Mouse (Mus musculus): Measurements from ENCODE around the gene Bloc1s1.

Bloc1s1 gene

GRCm38 (mm10) chr10:128929638-128930378, 6.0 kb upstream of the Bloc1s1 start:
- DNase-seq = no peak

GRCm38 (mm10) chr10:128928356-128928755, 4.5 kb upstream of the Bloc1s1 start:
- DNase-seq = peak in 1 of 2 experiments; percentile 33

GRCm38 (mm10) chr10:128923013-128923691, 683 bp downstream of the Bloc1s1 start:
- peak; percentile 90 to 94 for DNase-seq

- no peak for DNase-seq
Observed at GRCm38 (mm10) chr10:128922822-128923012, 1.1 kb downstream of the Bloc1s1 start, which contains the start of gene Rdh5. TSS of gene Rdh5 (minus strand) at chr10:128922888.

- no peak for DNase-seq
Observed at GRCm38 (mm10) chr10:128921883-128922821, 1.7 kb downstream of the Bloc1s1 start.

- no peak for DNase-seq
Observed at GRCm38 (mm10) chr10:128921251-128921650, 2.6 kb downstream of the Bloc1s1 start.

- DNase-seq = no peak
Observed at GRCm38 (mm10) chr10:128920736-128921161, 3.1 kb downstream of the Bloc1s1 start.

- DNase-seq = no peak
Observed at GRCm38 (mm10) chr10:128919966-128920365, 3.9 kb downstream of the Bloc1s1 start.

GRCm38 (mm10) chr10:128919203-128919631, 4.6 kb downstream of the Bloc1s1 start:
- peak; percentile 47 to 56 for DNase-seq

GRCm38 (mm10) chr10:128918246-128918645, 5.6 kb downstream of the Bloc1s1 start:
- peak; percentile 97 to 99 for DNase-seq

- DNase-seq = no peak
Observed at GRCm38 (mm10) chr10:128917400-128917799, 6.4 kb downstream of the Bloc1s1 start.

GRCm38 (mm10) chr10:128916665-128917064, 7.2 kb downstream of the Bloc1s1 start:
- no peak for DNase-seq

- no peak for DNase-seq
Observed at GRCm38 (mm10) chr10:128915550-128915949, 8.3 kb downstream of the Bloc1s1 start.

- DNase-seq = peak in 1 of 2 experiments; percentile 27
Observed at GRCm38 (mm10) chr10:128913696-128914095, 10.1 kb downstream of the Bloc1s1 start.

- peak; percentile 94 to 99 for DNase-seq
Observed at GRCm38 (mm10) chr10:128913219-128913618, 10.6 kb downstream of the Bloc1s1 start.

- DNase-seq = no peak
Observed at GRCm38 (mm10) chr10:128912791-128913190, 11.0 kb downstream of the Bloc1s1 start.

- DNase-seq = no peak
Observed at GRCm38 (mm10) chr10:128912268-128912667, 11.6 kb downstream of the Bloc1s1 start.

GRCm38 (mm10) chr10:128911430-128911829, 12.4 kb downstream of the Bloc1s1 start:
- DNase-seq = no peak

- peak in 1 of 2 experiments; percentile 47 for DNase-seq
Observed at GRCm38 (mm10) chr10:128910066-128910841, 13.6 kb downstream of the Bloc1s1 start.

GRCm38 (mm10) chr10:128909567-128910028, 14.2 kb downstream of the Bloc1s1 start:
- DNase-seq = peak; percentile 49 to 63

GRCm38 (mm10) chr10:128908778-128909448, 14.9 kb downstream of the Bloc1s1 start:
- DNase-seq = no peak

GRCm38 (mm10) chr10:128904812-128905211, 19.0 kb downstream of the Bloc1s1 start:
- DNase-seq = no peak

Data from cerebellum, postnatal 36 days (tissue).